Mouse (Mus musculus) small intestine, adult 2 months (tissue): ENCODE results near the gene Mrpl58.

ENCODE experiments used
- CTCF ChIP-seq: fragments of 200-500 bp; IDR thresholded peaks from 2 replicates; pipeline ENCODE4 v1.5.1; 2012; ENCODE audit warnings: low read depth, mild to moderate bottlenecking, control low read depth, inconsistent platforms, low read length, moderate library complexity, mixed read lengths; ENCODE audit not compliant: insufficient replicate concordance, insufficient read length; ENCODE audit errors: extremely low read depth
- POLR2A ChIP-seq: fragments of 200-500 bp; IDR thresholded peaks from 2 replicates; pipeline ENCODE4 v1.6.1; 2012; ENCODE audit warnings: low read depth, mild to moderate bottlenecking, control low read depth, inconsistent platforms, low read length, moderate library complexity

DNA sequence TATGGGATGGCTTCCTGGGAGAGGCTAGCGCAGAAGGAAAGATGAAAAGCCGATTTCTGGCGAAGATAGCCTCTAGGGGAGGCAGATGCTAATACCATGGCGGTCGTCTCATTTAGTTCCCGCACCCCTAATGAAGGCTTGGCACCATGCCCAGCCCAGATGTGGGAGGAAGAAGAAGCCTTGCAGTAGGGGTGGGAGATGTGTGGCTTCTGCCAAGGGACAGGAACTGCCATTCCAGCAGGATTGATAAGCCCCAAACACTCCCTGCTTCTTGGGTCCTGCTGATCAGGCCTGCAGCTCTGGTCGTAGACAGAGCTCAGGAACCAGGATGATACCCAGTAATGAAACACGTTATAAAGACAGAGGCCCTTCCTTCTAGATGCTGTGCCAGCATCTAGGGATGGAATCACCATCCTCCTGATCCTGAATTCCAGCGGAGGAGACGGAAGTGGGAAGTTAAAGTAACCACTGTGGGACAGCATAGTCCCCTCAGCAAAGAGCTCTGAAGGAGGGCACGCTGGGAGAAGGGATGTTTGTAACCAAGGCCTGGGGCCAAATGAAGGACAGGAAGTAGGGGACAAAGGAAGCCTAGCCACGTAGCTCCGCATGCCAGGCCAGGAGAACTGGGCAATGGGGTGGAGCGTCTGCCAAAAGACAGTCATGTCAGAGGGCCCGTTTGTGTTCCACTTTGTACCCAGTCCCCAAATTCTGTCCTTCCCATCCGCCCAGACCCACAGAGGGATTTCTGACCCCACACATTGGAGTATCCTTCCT, 19.7 kb upstream of the Mrpl58 start:
- TF ChIP-seq CTCF (no peak), POLR2A (no peak)
